Mouse (Mus musculus): ENCODE results near the gene Slc17a8. TPM values are rescaled to one million over a fixed set of nuclear protein-coding genes. Genes with fewer than 3 reads are reported as not detected.
"Not testable (repeated sequence)": the region's sequence is repeated elsewhere in the genome, so short reads cannot be mapped to it uniquely, and the experiment has no call there.

Slc17a8 gene
- total RNA-seq, 2 experiments from 2014 or later: not detected

DNA sequence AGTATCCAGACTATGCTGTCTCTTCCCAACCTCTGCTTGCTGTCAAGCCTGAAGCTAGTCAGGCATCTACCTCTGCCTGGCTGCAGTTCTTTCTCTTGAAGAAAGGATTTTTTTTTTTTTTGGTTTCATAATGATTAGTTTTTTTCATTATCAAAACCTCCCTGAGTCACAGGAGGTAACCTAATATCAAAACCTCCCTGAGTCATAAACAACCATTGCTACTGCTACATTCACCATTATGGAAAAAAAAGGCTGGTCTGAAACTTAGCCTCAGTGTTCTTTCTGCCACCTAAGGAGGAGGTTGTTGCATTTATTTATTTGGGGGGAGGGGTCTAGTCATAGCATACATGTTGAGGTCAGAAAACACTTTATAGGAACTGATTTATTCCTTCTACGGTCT is 31.2 kb downstream of the Slc17a8 start:
- DNase-seq: no peak

- no peak for DNase-seq
These were observed 32.3 kb downstream of the Slc17a8 start for GRCm38 (mm10) chr10:89588708-89589107.

- peak in 1 of 2 experiments; percentile 9 for DNase-seq
These were observed 36.3 kb downstream of the Slc17a8 start for GRCm38 (mm10) chr10:89584709-89585108.

GRCm38 (mm10) chr10:89578801-89579200 is 42.3 kb downstream of the Slc17a8 start:
- no peak for DNase-seq

DNA sequence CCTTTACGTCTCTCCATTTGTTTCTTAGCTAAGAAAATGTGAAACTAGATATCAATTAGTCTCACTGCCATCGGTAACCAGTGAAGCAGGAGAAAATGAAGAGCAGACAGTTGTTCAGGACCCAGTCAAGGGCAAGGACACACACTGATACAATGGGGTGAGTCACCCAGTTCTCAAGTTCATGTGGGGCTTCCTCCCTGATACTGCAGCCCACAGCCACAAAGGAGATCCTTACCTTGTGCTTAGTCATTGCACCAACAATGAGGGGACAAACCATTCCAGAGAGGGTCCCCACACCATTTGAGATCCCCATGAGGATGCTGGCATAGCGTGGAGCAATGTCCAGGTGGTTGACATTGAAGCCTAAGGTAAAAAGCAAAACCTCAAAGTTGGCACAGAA is 43.4 kb downstream of the Slc17a8 start:
- DNase-seq: no peak

GRCm38 (mm10) chr10:89573421-89573820 is 47.6 kb downstream of the Slc17a8 start:
- no peak for DNase-seq

DNA sequence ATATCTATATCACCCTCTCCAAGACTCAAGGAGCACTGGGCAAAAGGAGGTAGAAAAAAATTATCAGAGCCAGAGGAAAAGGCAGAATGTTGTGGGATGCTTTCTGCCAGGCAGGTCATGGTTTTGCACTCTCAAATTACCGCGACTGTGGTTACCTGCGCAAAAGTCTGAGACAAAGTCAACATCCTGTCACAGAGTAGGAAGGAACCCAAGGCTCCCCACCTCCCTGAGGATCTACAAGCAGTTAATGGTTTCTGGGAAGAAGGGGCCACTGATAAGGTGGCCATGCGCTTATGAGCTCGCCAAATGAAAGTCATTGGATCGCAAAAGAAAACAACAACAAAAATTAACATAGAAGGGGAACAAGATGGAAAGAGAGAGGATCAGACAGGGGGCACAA is 48.1 kb downstream of the Slc17a8 start:
- no peak for DNase-seq

DNA sequence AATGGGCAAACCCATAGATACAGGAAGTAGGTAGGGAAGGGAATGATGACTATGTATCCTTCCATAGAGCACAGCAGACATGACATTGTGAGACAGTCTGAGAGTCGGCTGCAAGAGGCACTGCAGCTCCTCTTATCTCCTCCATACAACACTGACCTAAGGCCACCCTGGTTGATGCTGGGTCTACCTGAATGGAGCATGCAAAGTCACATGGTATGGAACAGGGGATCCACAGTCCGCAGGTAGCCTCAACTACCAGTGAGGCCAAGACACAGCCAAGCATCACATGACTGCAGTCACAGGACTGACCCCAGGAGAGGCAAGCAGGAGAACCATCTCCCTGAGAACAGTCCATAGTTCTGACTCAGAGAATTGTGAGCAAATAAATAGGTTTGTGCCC is 53.7 kb downstream of the Slc17a8 start:
- DNase-seq: no peak

GRCm38 (mm10) chr10:89565301-89566022 is 55.6 kb downstream of the Slc17a8 start:
- DNase-seq: no peak

- DNase-seq: no peak
These were observed 58.9 kb downstream of the Slc17a8 start for GRCm38 (mm10) chr10:89562113-89562512.

- no peak for DNase-seq
These were observed 61.7 kb downstream of the Slc17a8 start for GRCm38 (mm10) chr10:89559351-89559750.

- not testable (repeated sequence) for DNase-seq
These were observed 66.2 kb downstream of the Slc17a8 start for GRCm38 (mm10) chr10:89554885-89555284.

DNA sequence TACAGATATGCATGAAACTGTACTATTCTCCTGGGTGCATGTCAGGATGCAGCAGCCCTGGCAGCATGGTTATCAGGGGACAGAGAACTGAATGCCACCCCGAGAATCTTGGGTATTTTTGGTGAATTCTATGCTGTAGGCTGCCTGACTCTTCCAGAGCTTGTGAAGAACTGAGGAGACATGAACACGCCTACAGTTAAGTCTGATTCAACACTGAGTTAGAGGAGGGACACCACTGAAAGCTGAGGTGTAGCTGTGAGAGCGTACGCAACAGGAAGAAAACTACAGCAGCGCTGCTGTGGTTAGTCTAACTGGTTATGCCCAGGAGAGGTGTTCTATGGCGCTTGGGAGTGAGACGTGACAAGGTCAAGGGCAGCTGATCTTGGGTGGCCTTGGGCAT is 67.2 kb downstream of the Slc17a8 start:
- DNase-seq: not testable (repeated sequence)

GRCm38 (mm10) chr10:89553015-89553414 is 68.0 kb downstream of the Slc17a8 start:
- DNase-seq: no peak

- no peak for DNase-seq
These were observed 69.4 kb downstream of the Slc17a8 start for GRCm38 (mm10) chr10:89551657-89552056.

- DNase-seq: no peak
These were observed 73.0 kb downstream of the Slc17a8 start for GRCm38 (mm10) chr10:89548028-89548427.

DNA sequence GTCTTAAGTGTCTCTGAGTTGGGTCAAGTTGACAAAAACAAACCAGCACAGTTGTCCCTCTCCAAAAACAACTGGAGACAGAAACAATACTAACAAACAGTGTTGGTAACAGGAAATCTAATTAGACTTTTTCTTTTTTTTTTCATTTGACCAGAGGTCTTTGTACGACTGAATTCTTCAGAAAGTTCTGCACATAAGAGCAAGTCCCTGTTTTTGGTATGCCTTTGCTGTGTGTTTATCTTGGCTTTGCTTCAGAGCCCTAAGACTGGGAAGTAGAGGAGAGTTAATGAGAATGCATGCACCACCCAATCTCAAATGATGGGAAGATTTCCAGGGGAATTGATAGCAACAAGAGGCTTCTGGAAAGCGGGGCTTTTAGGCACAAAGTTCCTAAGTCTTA is 74.1 kb downstream of the Slc17a8 start:
- DNase-seq: no peak

- no peak for DNase-seq
These were observed 77.2 kb downstream of the Slc17a8 start for GRCm38 (mm10) chr10:89543867-89544266.

GRCm38 (mm10) chr10:89542321-89542720 is 78.7 kb downstream of the Slc17a8 start:
- DNase-seq: no peak

DNA sequence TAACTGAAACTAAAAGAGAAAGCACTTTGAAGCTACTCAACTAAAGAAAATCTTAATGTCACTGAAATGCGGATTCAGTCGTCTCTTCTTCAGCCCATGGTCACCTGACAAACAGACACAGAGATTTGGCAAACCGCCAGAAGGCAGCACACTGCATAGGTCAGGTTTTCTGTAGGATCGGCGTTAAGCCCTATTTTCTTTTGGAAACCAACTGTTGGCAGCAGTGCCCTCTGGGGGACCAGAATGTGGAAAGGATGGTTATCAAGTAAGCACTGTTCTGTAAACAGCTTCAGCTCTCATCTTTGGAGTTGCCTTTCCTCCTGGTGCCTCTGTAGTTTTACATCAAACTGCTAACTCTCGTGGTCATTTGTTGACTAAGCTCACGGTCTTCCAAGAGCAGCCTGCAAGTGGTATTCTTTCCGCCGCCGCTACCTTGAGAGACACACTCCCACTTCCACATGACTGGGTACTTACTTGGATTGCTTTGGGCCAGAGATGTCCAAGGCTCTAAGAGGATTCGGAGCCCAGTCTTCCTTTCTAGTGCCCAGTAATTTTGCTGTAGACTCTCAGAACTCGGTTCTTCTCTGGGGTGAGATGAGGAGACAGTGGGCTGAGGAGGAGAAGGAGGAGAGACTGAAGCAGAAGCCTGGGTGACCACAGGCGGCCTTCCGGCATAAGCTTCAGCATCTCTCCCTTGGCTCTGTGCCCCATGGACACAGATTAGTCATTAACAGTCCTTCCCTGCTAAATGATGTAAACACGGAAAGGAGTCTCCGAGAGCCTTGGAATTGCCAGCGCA is 87.9 kb downstream of the Slc17a8 start, which contains the start of gene Nr1h4:
Nr1h4 (minus strand) TSS at position 657 of the 799 bp plus-strand sequence.
- peak; percentile 67 to 71 for DNase-seq

DNA sequence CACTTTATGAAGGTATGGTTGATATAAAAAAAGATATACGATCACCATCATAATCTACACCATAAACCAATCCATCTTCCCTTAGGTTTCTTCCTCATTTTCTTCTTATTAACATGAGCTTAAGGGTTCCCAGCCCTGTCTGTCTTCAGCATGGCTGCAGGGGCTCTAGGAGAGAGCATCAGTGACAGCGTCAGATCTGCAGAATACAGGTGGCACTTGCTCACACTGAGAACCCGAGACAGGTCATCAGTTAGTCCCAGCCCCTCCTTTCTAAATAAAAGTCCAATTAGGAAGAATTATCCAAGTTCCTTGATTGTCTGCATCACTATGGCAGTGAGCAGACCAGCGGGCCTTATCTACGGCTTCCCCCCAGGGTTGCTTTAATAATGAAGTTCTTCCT is 88.6 kb downstream of the Slc17a8 start:
- DNase-seq: peak in 1 of 2 experiments; percentile 14

DNA sequence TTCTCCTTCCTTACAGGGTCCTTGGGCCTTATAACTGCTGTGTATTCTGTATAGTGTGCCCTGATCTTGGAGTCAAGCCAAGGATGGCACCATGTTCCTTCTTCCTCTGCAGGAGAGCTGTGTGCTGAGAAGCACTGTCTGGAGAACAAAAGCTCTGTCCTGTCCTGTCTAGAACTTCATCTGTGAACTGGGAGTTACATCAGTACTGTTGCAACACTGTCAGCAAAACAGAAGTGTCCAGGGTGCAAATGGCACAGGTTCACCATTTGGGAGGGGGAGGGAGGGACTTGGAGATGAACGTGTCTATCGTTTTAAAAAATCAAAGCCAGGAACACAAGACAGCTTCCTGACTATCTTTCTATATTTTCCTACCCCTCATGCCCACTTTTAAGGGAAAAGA is 89.1 kb downstream of the Slc17a8 start:
- DNase-seq: peak; percentile 11 to 37

DNA sequence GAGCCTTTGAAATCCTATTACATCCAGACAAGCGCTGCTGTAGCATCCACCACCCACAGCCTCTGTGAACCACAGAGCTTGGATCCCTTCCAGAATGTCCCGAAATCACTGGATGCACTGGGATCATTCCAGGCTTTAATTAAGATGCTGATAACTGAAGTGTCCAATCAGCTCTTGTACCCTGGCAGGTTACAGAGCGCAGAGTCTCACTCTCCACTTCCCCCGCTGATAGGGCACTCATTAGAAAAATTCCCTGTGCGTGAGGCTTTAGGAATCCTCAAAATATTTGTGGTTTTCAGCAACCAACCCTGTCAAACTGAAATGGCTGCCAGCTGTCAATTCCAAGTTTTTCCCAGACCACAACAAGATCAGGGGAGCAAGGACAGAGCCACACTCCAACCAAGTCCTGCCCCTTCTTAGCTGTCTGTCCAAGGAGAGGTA is 89.8 kb downstream of the Slc17a8 start:
- peak; percentile 53 to 61 for DNase-seq

All from heart, adult 18-20 months (tissue).